Mouse (Mus musculus): Measurements from ENCODE around the gene Gm17660. TPM values are rescaled to one million over a fixed set of nuclear protein-coding genes. Genes with fewer than 3 reads are reported as not detected.

Gene Gm17660
- polyA plus RNA-seq, 1 experiment from 2014 or later = not detected

- Histone ChIP-seq H3K4me1 (ENCODE audit: control insufficient read depth, insufficient read depth, low read length) (no peaks in the 10 kb centered on the region), H3K4me3 (ENCODE audit: low read length) (no peak overlapping the region), H3K4me2 (ENCODE audit: low read depth, low read length) (no peak overlapping the region), H3K9ac (ENCODE audit: low read depth, low read length) (no peak overlapping the region), H3K27ac (ENCODE audit: low read length) (no peak overlapping the region), H3K9me3 (ENCODE audit: control insufficient read depth, low read length) (no peaks in the 10 kb centered on the region), H3K36me3 (ENCODE audit: control insufficient read depth, insufficient read depth, low read length) (peaks cover 10% of the 10 kb centered on the region; the same call in 1 of the 2 replicates), H3K27me3 (replicated peaks; ENCODE audit: control insufficient read depth, insufficient read depth, low read length) (no peaks in the 10 kb centered on the region)
- no peak for ATAC-seq
- WGBS = 61% methylated on average over 8 of the region's 8 CpGs
Measured at GRCm38 (mm10) chr5:104052956-104053355, 24.5 kb downstream of the Gm17660 start.

- no peak overlapping the region for H3K27ac ChIP-seq (ENCODE audit: low read length)
- no peaks in the 10 kb centered on the region for H3K9me3 ChIP-seq (ENCODE audit: control insufficient read depth, low read length)
- peaks cover 10% of the 10 kb centered on the region; the same call in 1 of the 2 replicates for H3K36me3 ChIP-seq (ENCODE audit: control insufficient read depth, insufficient read depth, low read length)
- peak overlapping the region; percentile 58 for H3K4me2 ChIP-seq (ENCODE audit: low read depth, low read length)
- H3K4me3 ChIP-seq (ENCODE audit: low read length) = peak overlapping the region; percentile 84; the same call in 1 of the 2 replicates
- H3K27me3 ChIP-seq (replicated peaks; ENCODE audit: control insufficient read depth, insufficient read depth, low read length) = no peaks in the 10 kb centered on the region
- H3K4me1 ChIP-seq (ENCODE audit: control insufficient read depth, insufficient read depth, low read length) = peaks cover 8% of the 10 kb centered on the region
- ATAC-seq = no peak
- WGBS = 40% methylated on average over 4 of the region's 4 CpGs
- no peak overlapping the region for H3K9ac ChIP-seq (ENCODE audit: low read depth, low read length)
Measured at GRCm38 (mm10) chr5:104048139-104048538, 29.3 kb downstream of the Gm17660 start.

GRCm38 (mm10) chr5:104047200-104048105 lies 30.0 kb downstream of the Gm17660 start:
- H3K9ac ChIP-seq (ENCODE audit: low read depth, low read length) = peak overlapping the region; percentile 92
- H3K27me3 ChIP-seq (replicated peaks; ENCODE audit: control insufficient read depth, insufficient read depth, low read length) = no peaks in the 10 kb centered on the region
- H3K36me3 ChIP-seq (ENCODE audit: control insufficient read depth, insufficient read depth, low read length) = peaks cover 10% of the 10 kb centered on the region; the same call in 1 of the 2 replicates
- H3K4me3 ChIP-seq (ENCODE audit: low read length) = peak overlapping the region; percentile 84
- H3K27ac ChIP-seq (ENCODE audit: low read length) = peak overlapping the region; percentile 81
- H3K4me1 ChIP-seq (ENCODE audit: control insufficient read depth, insufficient read depth, low read length) = peaks cover 8% of the 10 kb centered on the region
- peak overlapping the region; percentile 58 for H3K4me2 ChIP-seq (ENCODE audit: low read depth, low read length)
- no peaks in the 10 kb centered on the region for H3K9me3 ChIP-seq (ENCODE audit: control insufficient read depth, low read length)
- peak; percentile 20; the same call in 1 of the 2 replicates for ATAC-seq
- 4% methylated on average over 19 of the region's 19 CpGs for WGBS

- H3K4me1 ChIP-seq (ENCODE audit: control insufficient read depth, insufficient read depth, low read length) = peaks cover 8% of the 10 kb centered on the region
- peak within 1 kb of the TSS; percentile 92 for H3K9ac ChIP-seq (ENCODE audit: low read depth, low read length)
- no peaks in the 10 kb centered on the region for H3K27me3 ChIP-seq (replicated peaks; ENCODE audit: control insufficient read depth, insufficient read depth, low read length)
- 0 out of 2 replicates have a peak, but pooled peaks cover 4% of the 10 kb centered on the region for H3K36me3 ChIP-seq (ENCODE audit: control insufficient read depth, insufficient read depth, low read length)
- peak within 1 kb of the TSS; percentile 81 for H3K27ac ChIP-seq (ENCODE audit: low read length)
- peak; percentile 98 for ATAC-seq
- WGBS = 5% methylated on average over 89 of the region's 90 CpGs
- H3K4me3 ChIP-seq (ENCODE audit: low read length) = peak within 1 kb of the TSS; percentile 84
- peak within 1 kb of the TSS; percentile 58 for H3K4me2 ChIP-seq (ENCODE audit: low read depth, low read length)
- no peaks in the 10 kb centered on the region for H3K9me3 ChIP-seq (ENCODE audit: control insufficient read depth, low read length)
Measured at GRCm38 (mm10) chr5:104046256-104047199, 30.9 kb downstream of the Gm17660 start, which contains the start of gene Nudt9. Gene Nudt9, plus strand, starts transcription at chr5:104046306.

GRCm38 (mm10) chr5:104043704-104044103 lies 33.7 kb downstream of the Gm17660 start:
- WGBS = 45% methylated on average over 2 of the region's 2 CpGs
- no peaks in the 10 kb centered on the region for H3K9me3 ChIP-seq (ENCODE audit: control insufficient read depth, low read length)

GRCm38 (mm10) chr5:104042906-104043305 lies 34.5 kb downstream of the Gm17660 start:
- H3K4me3 ChIP-seq (ENCODE audit: low read length) = no peak overlapping the region
- ATAC-seq = no peak
- WGBS = 95% methylated on average over 2 of the region's 2 CpGs
- no peak overlapping the region for H3K4me2 ChIP-seq (ENCODE audit: low read depth, low read length)
- no peaks in the 10 kb centered on the region for H3K9me3 ChIP-seq (ENCODE audit: control insufficient read depth, low read length)
- H3K4me1 ChIP-seq (ENCODE audit: control insufficient read depth, insufficient read depth, low read length) = peaks cover 8% of the 10 kb centered on the region
- H3K27me3 ChIP-seq (replicated peaks; ENCODE audit: control insufficient read depth, insufficient read depth, low read length) = no peaks in the 10 kb centered on the region
- no peak overlapping the region for H3K27ac ChIP-seq (ENCODE audit: low read length)
- no peaks in the 10 kb centered on the region for H3K36me3 ChIP-seq (ENCODE audit: control insufficient read depth, insufficient read depth, low read length)
- no peak overlapping the region for H3K9ac ChIP-seq (ENCODE audit: low read depth, low read length)

More at GRCm38 (mm10) chr5:104043704-104044103, 33.7 kb downstream of the Gm17660 start:
- Histone ChIP-seq H3K4me2 (ENCODE audit: low read depth, low read length) (no peak overlapping the region), H3K27ac (ENCODE audit: low read length) (no peak overlapping the region), H3K4me1 (ENCODE audit: control insufficient read depth, insufficient read depth, low read length) (peaks cover 8% of the 10 kb centered on the region), H3K4me3 (ENCODE audit: low read length) (no peak overlapping the region), H3K27me3 (replicated peaks; ENCODE audit: control insufficient read depth, insufficient read depth, low read length) (no peaks in the 10 kb centered on the region), H3K36me3 (ENCODE audit: control insufficient read depth, insufficient read depth, low read length) (no peaks in the 10 kb centered on the region), H3K9ac (ENCODE audit: low read depth, low read length) (no peak overlapping the region)
- no peak for ATAC-seq

- Histone ChIP-seq H3K9me3 (ENCODE audit: control insufficient read depth, low read length) (no peaks in the 10 kb centered on the region), H3K36me3 (ENCODE audit: control insufficient read depth, insufficient read depth, low read length) (no peaks in the 10 kb centered on the region), H3K27ac (ENCODE audit: low read length) (no peak overlapping the region), H3K4me1 (ENCODE audit: control insufficient read depth, insufficient read depth, low read length) (0 out of 2 replicates have a peak, but pooled peaks cover 2% of the 10 kb centered on the region), H3K9ac (ENCODE audit: low read depth, low read length) (no peak overlapping the region), H3K4me2 (ENCODE audit: low read depth, low read length) (no peak overlapping the region), H3K27me3 (replicated peaks; ENCODE audit: control insufficient read depth, insufficient read depth, low read length) (no peaks in the 10 kb centered on the region), H3K4me3 (ENCODE audit: low read length) (no peak overlapping the region)
- peak; percentile 53 for ATAC-seq
- WGBS = 57% methylated on average over 6 of the region's 6 CpGs
Measured at GRCm38 (mm10) chr5:104039154-104039932, 38.1 kb downstream of the Gm17660 start.

- Histone ChIP-seq H3K4me3 (ENCODE audit: low read length) (no peak overlapping the region), H3K27ac (ENCODE audit: low read length) (no peak overlapping the region), H3K4me2 (ENCODE audit: low read depth, low read length) (no peak overlapping the region), H3K9ac (ENCODE audit: low read depth, low read length) (no peak overlapping the region), H3K36me3 (ENCODE audit: control insufficient read depth, insufficient read depth, low read length) (no peaks in the 10 kb centered on the region), H3K4me1 (ENCODE audit: control insufficient read depth, insufficient read depth, low read length) (0 out of 2 replicates have a peak, but pooled peaks cover 2% of the 10 kb centered on the region), H3K27me3 (replicated peaks; ENCODE audit: control insufficient read depth, insufficient read depth, low read length) (no peaks in the 10 kb centered on the region), H3K9me3 (ENCODE audit: control insufficient read depth, low read length) (no peaks in the 10 kb centered on the region)
- no peak for ATAC-seq
- 65% methylated on average over 1 of the region's 1 CpGs for WGBS
Measured at GRCm38 (mm10) chr5:104036686-104037085, 40.7 kb downstream of the Gm17660 start.

All from intestine, embryonic 16.5 days (tissue).